Comparison of ENCODE assay signal across 16 mouse cellular contexts in genomic region chr8:84825636-84826035, GRCm38 (mm10). TPM values are rescaled to one million over a fixed set of nuclear protein-coding genes. Genes with fewer than 3 reads are reported as not detected.
DNase-seq lines count a peak whose midpoint lies in the region; ATAC-seq lines count a peak whose summit lies in the region.
"Had no signal": no experiment of that assay in that cellular context is flagged by ENCODE, and none has a peak within 500 bp of the region (broad histone marks: within the 10 kb centered on the region; RNA-seq: fewer than 3 reads in every experiment).

No protein-coding gene starts in this region.

- ATAC-seq in midbrain, embryonic 15.5 days (replicated peaks): no peak
- ATAC-seq in midbrain, embryonic 13.5 days: no peak
- ATAC-seq: Patski had no signal

- no peaks in the 10 kb centered on the region; the same call in 1 of the 2 replicates for H3K27me3 ChIP-seq in midbrain, embryonic 15.5 days (replicated peaks)
- peaks cover 5% of the 10 kb centered on the region; the same call in 1 of the 2 replicates for H3K27me3 ChIP-seq in midbrain, embryonic 13.5 days
- H3K27me3 ChIP-seq: heart, embryonic 15.5 days; hindbrain, embryonic 15.5 days; kidney, embryonic 15.5 days; Patski had no signal

- peak; percentile 40 for DNase-seq in lung, postnatal 36 days
- DNase-seq in lung, postnatal 4 days: no peak
- peak; percentile 76 for DNase-seq in induced T-regulatory cell, adult 2 months (ENCODE audit: low read depth)
- DNase-seq in naive thymus-derived CD4-positive, alpha-beta T cell, adult 2 months (ENCODE audit: low read depth): peak; percentile 60
- DNase-seq in thymus, postnatal 36 days: peak; percentile 51 to 63
- no peak for DNase-seq in cerebellum, postnatal 4 days (ENCODE audit: low spot score in 2 of 2)
- DNase-seq: adrenal gland, adult 8-10 months; lung, postnatal 14 days; right cerebral cortex, postnatal 25 days had no signal

- no peak overlapping the region for H3K27ac ChIP-seq in midbrain, embryonic 15.5 days
- no peak overlapping the region for H3K27ac ChIP-seq in midbrain, embryonic 13.5 days
- H3K27ac ChIP-seq: heart, embryonic 15.5 days; hindbrain, embryonic 15.5 days; kidney, embryonic 15.5 days had no signal

- WGBS in midbrain, embryonic 15.5 days: 85% methylated on average over 4 of the region's 4 CpGs
- WGBS in midbrain, embryonic 13.5 days: 77% methylated on average over 4 of the region's 4 CpGs

- no peaks in the 10 kb centered on the region for H3K9me3 ChIP-seq in midbrain, embryonic 15.5 days
- no peaks in the 10 kb centered on the region for H3K9me3 ChIP-seq in midbrain, embryonic 13.5 days
- H3K9me3 ChIP-seq: heart, embryonic 15.5 days; hindbrain, embryonic 15.5 days; kidney, embryonic 15.5 days had no signal

- no peaks in the 10 kb centered on the region for H3K36me3 ChIP-seq in midbrain, embryonic 15.5 days (replicated peaks)
- no peaks in the 10 kb centered on the region for H3K36me3 ChIP-seq in midbrain, embryonic 13.5 days
- H3K36me3 ChIP-seq: heart, embryonic 15.5 days; hindbrain, embryonic 15.5 days; kidney, embryonic 15.5 days had no signal

- no peak overlapping the region for H3K9ac ChIP-seq in midbrain, embryonic 15.5 days
- no peak overlapping the region for H3K9ac ChIP-seq in midbrain, embryonic 13.5 days (replicated peaks)
- H3K9ac ChIP-seq: heart, embryonic 15.5 days; hindbrain, embryonic 15.5 days; kidney, embryonic 15.5 days had no signal

- no peak overlapping the region for H3K4me3 ChIP-seq in midbrain, embryonic 15.5 days
- no peak overlapping the region for H3K4me3 ChIP-seq in midbrain, embryonic 13.5 days (replicated peaks)
- H3K4me3 ChIP-seq: erythroblast, embryonic 14.5 days; heart, embryonic 15.5 days; hindbrain, embryonic 15.5 days; kidney, embryonic 15.5 days had no signal

- H3K4me1 ChIP-seq in midbrain, embryonic 15.5 days: peaks cover 8% of the 10 kb centered on the region
- H3K4me1 ChIP-seq in midbrain, embryonic 13.5 days (replicated peaks): peaks cover 7% of the 10 kb centered on the region; the same call in 1 of the 2 replicates

- no peak overlapping the region for H3K4me2 ChIP-seq in midbrain, embryonic 15.5 days
- no peak overlapping the region for H3K4me2 ChIP-seq in midbrain, embryonic 13.5 days (replicated peaks)
- H3K4me2 ChIP-seq: heart, embryonic 15.5 days; hindbrain, embryonic 15.5 days; kidney, embryonic 15.5 days had no signal

RNA-seq across cellular contexts. Expression of gene Dand5, which starts 3.0 kb away (rescaled TPM):
- polyA plus RNA-seq in midbrain, embryonic 15.5 days (2015; fragmentation: Nextera tagmentation; extraction: Ambion mirVana): 12.3 and 13.4 TPM in 2 replicates
- 8.8 and 8.9 TPM in 2 replicates for polyA plus RNA-seq in midbrain, embryonic 13.5 days (2015; fragmentation: Nextera tagmentation; extraction: Ambion mirVana)

RNA-seq across cellular contexts. Expression of gene Gadd45gip1, which starts 5.7 kb away (rescaled TPM):
- polyA plus RNA-seq in midbrain, embryonic 15.5 days (2015; fragmentation: Nextera tagmentation; extraction: Ambion mirVana): 35.5 and 36.1 TPM in 2 replicates
- polyA plus RNA-seq in midbrain, embryonic 13.5 days (2015; fragmentation: Nextera tagmentation; extraction: Ambion mirVana): 34.5 and 36.3 TPM in 2 replicates

RNA-seq across cellular contexts. Expression of gene Rad23a, which starts 14.8 kb away (rescaled TPM):
- polyA plus RNA-seq in midbrain, embryonic 15.5 days (2015; fragmentation: Nextera tagmentation; extraction: Ambion mirVana): 88.2 and 91.7 TPM in 2 replicates
- polyA plus RNA-seq in midbrain, embryonic 13.5 days (2015; fragmentation: Nextera tagmentation; extraction: Ambion mirVana): 84.8 and 88.8 TPM in 2 replicates

RNA-seq across cellular contexts. Expression of gene Calr, which starts 21.1 kb away (rescaled TPM):
- polyA plus RNA-seq in midbrain, embryonic 15.5 days (2015; fragmentation: Nextera tagmentation; extraction: Ambion mirVana): 669 and 673 TPM in 2 replicates
- polyA plus RNA-seq in midbrain, embryonic 13.5 days (2015; fragmentation: Nextera tagmentation; extraction: Ambion mirVana): 599 and 642 TPM in 2 replicates

RNA-seq across cellular contexts. Expression of gene Nfix, which starts 25.5 kb away (rescaled TPM):
- 48.6 and 54.0 TPM in 2 replicates for polyA plus RNA-seq in midbrain, embryonic 15.5 days (2015; fragmentation: Nextera tagmentation; extraction: Ambion mirVana)
- polyA plus RNA-seq in midbrain, embryonic 13.5 days (2015; fragmentation: Nextera tagmentation; extraction: Ambion mirVana): 22.4 and 28.4 TPM in 2 replicates

Comparison
In these comparisons a context has a peak if more than half of its experiments do, and no peak if none do; other contexts are left out.
1. DNase-seq: peak in lung, postnatal 36 days (single experiment), induced T-regulatory cell, adult 2 months (single experiment), naive thymus-derived CD4-positive, alpha-beta T cell, adult 2 months (single experiment) and thymus, postnatal 36 days (2 of 2); none in lung, postnatal 4 days (0 of 2) and cerebellum, postnatal 4 days (0 of 2).